Mouse (Mus musculus) lung, postnatal 0 days (tissue): ENCODE measurements around the gene Cnnm1.

Experiments used
- CTCF ChIP-seq: IDR thresholded peaks from 2 replicates; pipeline ENCODE4 v1.5.1; 2016; ENCODE audit warnings: antibody characterized with exemption, mild to moderate bottlenecking
- EP300 ChIP-seq: IDR thresholded peaks from 2 replicates; pipeline ENCODE4 v1.6.1; 2016; ENCODE audit warnings: antibody characterized with exemption, mild to moderate bottlenecking, control low read depth

DNA sequence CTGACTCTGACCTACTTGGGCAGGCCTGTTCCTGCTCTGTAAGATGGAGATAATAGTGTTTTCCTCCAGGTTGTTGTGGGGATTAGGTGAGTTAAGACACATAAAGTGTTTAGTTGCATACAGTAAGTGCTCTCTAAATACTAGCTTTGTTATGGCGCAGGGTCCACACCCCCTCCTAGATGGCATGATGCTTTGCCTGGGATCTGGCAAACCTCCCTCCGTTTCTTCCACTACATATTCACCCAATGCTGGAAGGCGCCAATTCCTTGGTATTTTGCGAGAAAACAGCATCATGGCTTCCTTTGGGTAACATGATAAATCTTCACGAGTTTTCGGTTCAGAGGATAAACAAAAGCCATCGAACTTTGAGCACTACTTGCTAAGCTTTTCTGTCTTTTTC lies 85.3 kb downstream of the Cnnm1 start:
- TF ChIP-seq EP300 (no peak), CTCF (no peak)
